Comparison of ENCODE assay signal across 9 mouse cellular contexts in genomic region chr17:7642442-7642887, GRCm38 (mm10).
A peak's percentile ranks its signal among the peaks of the same experiment; 100 is the strongest.
DNase-seq lines count a peak whose midpoint lies in the region; ATAC-seq and TF ChIP-seq lines count a peak whose summit lies in the region.
"Had no signal": no experiment of that assay in that cellular context is flagged by ENCODE, and none has a peak within 500 bp of the region (broad histone marks: within the 10 kb centered on the region; RNA-seq: fewer than 3 reads in every experiment).

No protein-coding gene starts in this region.

- H3K27me3 ChIP-seq in lung, embryonic 14.5 days (ENCODE audit: insufficient read depth, low read length): no peaks in the 10 kb centered on the region
- H3K27me3 ChIP-seq in forebrain, postnatal 0 days (ENCODE audit: insufficient read depth, low read length): no peaks in the 10 kb centered on the region
- no peaks in the 10 kb centered on the region for H3K27me3 ChIP-seq in cerebellum, adult 2 months (ENCODE audit: control insufficient read depth, insufficient read depth, low read length)

- no peaks in the 10 kb centered on the region for H3K9me3 ChIP-seq in lung, embryonic 14.5 days (ENCODE audit: low read depth, low read length)
- no peaks in the 10 kb centered on the region for H3K9me3 ChIP-seq in forebrain, postnatal 0 days (ENCODE audit: low read length)

- H3K9ac ChIP-seq in lung, embryonic 14.5 days: no peak overlapping the region
- no peak overlapping the region for H3K9ac ChIP-seq in forebrain, postnatal 0 days

- peak overlapping the region; percentile 42; the same call in 1 of the 2 replicates for H3K27ac ChIP-seq in lung, embryonic 14.5 days (ENCODE audit: low read depth)
- H3K27ac ChIP-seq in forebrain, postnatal 0 days (ENCODE audit: low read depth, low read length): no peak overlapping the region
- H3K27ac ChIP-seq in cerebellum, adult 2 months (ENCODE audit: insufficient read depth, low read length): no peak overlapping the region

- H3K4me3 ChIP-seq in lung, embryonic 14.5 days (ENCODE audit: low read depth, low read length): no peak overlapping the region
- no peak overlapping the region for H3K4me3 ChIP-seq in forebrain, postnatal 0 days (ENCODE audit: low read depth, low read length)
- no peak overlapping the region for H3K4me3 ChIP-seq in cerebellum, adult 2 months (replicated peaks; ENCODE audit: insufficient read depth, low read depth, low read length)

- peak; percentile 82 for DNase-seq in lung, embryonic 14.5 days
- DNase-seq in lung, postnatal 25 days (ENCODE audit: low spot score): no peak
- DNase-seq in adrenal gland, postnatal 36 days: peak; percentile 55 to 60
- peak; percentile 30 for DNase-seq in forebrain, postnatal 0 days
- DNase-seq in mesoderm, embryonic 11.5 days (ENCODE audit: low read depth, low spot score): peak; percentile 35
- DNase-seq in layer of hippocampus, adult 18-20 months (ENCODE audit: low spot score in 2 of 2): no peak
- DNase-seq in cerebellum, adult 2 months: no peak
- DNase-seq in gastrocnemius, postnatal 4 days (ENCODE audit: low spot score in 2 of 2): no peak
- DNase-seq: cerebellum, adult 9-11 months had no signal

- peaks cover 8% of the 10 kb centered on the region for H3K4me1 ChIP-seq in lung, embryonic 14.5 days (ENCODE audit: insufficient read depth)
- H3K4me1 ChIP-seq in forebrain, postnatal 0 days (ENCODE audit: insufficient read depth): no peaks in the 10 kb centered on the region
- H3K4me1 ChIP-seq in cerebellum, adult 2 months (ENCODE audit: control insufficient read depth, insufficient read depth, low read length): no peaks in the 10 kb centered on the region

- WGBS in lung, embryonic 14.5 days: 6% methylated on average over 3 of the region's 3 CpGs
- WGBS in forebrain, postnatal 0 days: 13% methylated on average over 3 of the region's 3 CpGs
- 29% methylated on average over 3 of the region's 3 CpGs for WGBS in cerebellum, adult 2 months

- TF ChIP-seq POLR2A in cerebellum, adult 2 months (IDR thresholded peaks at IDR 0.05; ENCODE audit: borderline replicate concordance, insufficient read depth, low read length): no peak

- no peaks in the 10 kb centered on the region for H3K36me3 ChIP-seq in lung, embryonic 14.5 days (ENCODE audit: insufficient read depth)
- H3K36me3 ChIP-seq in forebrain, postnatal 0 days (ENCODE audit: insufficient read depth): no peaks in the 10 kb centered on the region

- peak overlapping the region; percentile 0; the same call in 1 of the 2 replicates for H3K4me2 ChIP-seq in lung, embryonic 14.5 days
- no peak overlapping the region for H3K4me2 ChIP-seq in forebrain, postnatal 0 days (ENCODE audit: low read depth)

- TF ChIP-seq CTCF in lung, embryonic 14.5 days (IDR thresholded peaks at IDR 0.05; ENCODE audit: low read depth): no peak
- TF ChIP-seq CTCF in forebrain, postnatal 0 days (IDR thresholded peaks at IDR 0.05; ENCODE audit: low read depth): no peak
- no peak for TF ChIP-seq CTCF in cerebellum, adult 2 months (IDR thresholded peaks at IDR 0.05; ENCODE audit: borderline replicate concordance, insufficient read depth, low read depth, low read length)

- peak; percentile 87 for ATAC-seq in lung, embryonic 14.5 days (ENCODE audit: insufficient read depth)
- no peak for ATAC-seq in forebrain, postnatal 0 days

Comparison
In these comparisons a context has a peak if more than half of its experiments do, and no peak if none do; other contexts are left out.
1. DNase-seq: peak in lung, embryonic 14.5 days (single experiment), adrenal gland, postnatal 36 days (2 of 2), forebrain, postnatal 0 days (single experiment) and mesoderm, embryonic 11.5 days (single experiment); none in lung, postnatal 25 days (single experiment), layer of hippocampus, adult 18-20 months (0 of 2), cerebellum, adult 2 months (0 of 2) and gastrocnemius, postnatal 4 days (0 of 2).